Mouse (Mus musculus) liver, embryonic 14.5 days (tissue): ENCODE measurements around the gene 2010003K11Rik.
"Not testable (repeated sequence)": the region's sequence is repeated elsewhere in the genome, so short reads cannot be mapped to it uniquely, and the experiment has no call there.

Source experiments
- CTCF ChIP-seq: IDR thresholded peaks from 2 replicates; pipeline ENCODE4 v1.5.1; 2016; ENCODE audit warnings: antibody characterized with exemption, low read depth, control low read depth
- EP300 ChIP-seq: IDR thresholded peaks from 2 replicates; pipeline ENCODE4 v1.6.1; 2016; ENCODE audit warnings: antibody characterized with exemption, low read depth

- not testable (repeated sequence) for TF ChIP-seq CTCF, EP300
Observed at GRCm38 (mm10) chr19:4454040-4454439, 44.3 kb downstream of the 2010003K11Rik start.
